Mouse (Mus musculus) thymus, adult 2 months (tissue): ENCODE results near the gene Lbp.

ENCODE experiments used
- CTCF ChIP-seq: fragments of 200-500 bp; IDR thresholded peaks from 2 replicates; pipeline ENCODE4 v1.5.1; 2012; ENCODE audit warnings: mild to moderate bottlenecking, control low read depth, low read length, moderate library complexity, borderline replicate concordance; ENCODE audit not compliant: control insufficient read depth, poor library complexity, insufficient read depth; ENCODE audit errors: extremely low read depth
- POLR2A ChIP-seq: fragments of 200-500 bp; IDR thresholded peaks from 2 replicates; pipeline ENCODE4 v1.6.1; 2012; ENCODE audit warnings: mild to moderate bottlenecking, low read length, control low read depth, moderate library complexity; ENCODE audit not compliant: control insufficient read depth, poor library complexity, insufficient read depth; ENCODE audit errors: extremely low read depth

DNA sequence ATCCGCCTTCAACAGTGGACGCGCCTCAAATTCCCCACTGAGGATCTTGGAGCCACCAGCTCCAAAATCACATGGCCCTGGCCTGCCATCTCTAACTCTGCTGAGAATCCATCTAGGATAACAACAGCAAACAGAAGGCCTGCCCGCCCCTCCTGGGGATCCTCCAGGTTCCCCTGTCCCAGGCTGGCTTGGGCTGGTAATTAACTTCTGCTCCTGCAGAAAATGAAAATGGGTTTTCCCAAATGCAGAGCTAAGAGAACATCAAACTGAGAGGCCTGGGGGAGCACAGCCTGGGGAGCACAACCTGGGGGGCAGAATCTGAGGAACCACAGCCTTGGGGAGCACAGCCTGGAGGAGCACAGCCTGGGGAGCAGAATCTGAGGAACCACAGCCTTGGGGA lies 26.6 kb upstream of the Lbp start:
- TF ChIP-seq CTCF (no peak), POLR2A (no peak)
